Mouse (Mus musculus) MEL (cell line): Measurements from ENCODE around the gene Polr2j. TPM values are rescaled to one million over a fixed set of nuclear protein-coding genes. Genes with fewer than 3 reads are reported as not detected.

ENCODE experiments used
- DNase-seq: peaks from one replicate; pipeline ENCODE4 v3.0.0; 2011; ENCODE audit warnings: low read depth, low spot score
- H3K27ac ChIP-seq: 2 replicates; pipeline ENCODE4 v1.5.1; 2012; ENCODE audit warnings: low read depth, mild to moderate bottlenecking, control low read depth, low read length, moderate library complexity; ENCODE audit not compliant: control insufficient read depth
- H3K27me3 ChIP-seq, 2 experiments: fragments of 150-350 bp in 1 of 2; sonication (generic) in 1 of 2; 2 replicates each; pipeline ENCODE4 v1.6.1; 2012; ENCODE audit warnings: low read length in 2 of 2, mild to moderate bottlenecking in 2 of 2, improper control_type of control experiment in 1 of 2, moderate library complexity in 1 of 2; ENCODE audit not compliant: insufficient read depth in 2 of 2, control insufficient read depth in 1 of 2
- H3K36me3 ChIP-seq, 2 experiments: 2 replicates each; pipeline ENCODE4 v1.6.1; 2012 to 2014; ENCODE audit warnings: low read length in 2 of 2, improper control_type of control experiment in 1 of 2, inconsistent platforms in 1 of 2, mild to moderate bottlenecking in 1 of 2; ENCODE audit not compliant: insufficient read depth in 2 of 2, control insufficient read depth in 1 of 2
- H3K4me1 ChIP-seq, 2 experiments: fragments of 150-350 bp in 1 of 2; sonication (generic) in 1 of 2; 2 replicates each; pipeline ENCODE4 v1.6.1; 2012; ENCODE audit warnings: low read length in 2 of 2, improper control_type of control experiment in 1 of 2, mild to moderate bottlenecking in 1 of 2; ENCODE audit not compliant: insufficient read depth in 2 of 2, control insufficient read depth in 1 of 2
- H3K4me3 ChIP-seq, 2 experiments: fragments of 150-350 bp in 1 of 2; sonication (generic) in 1 of 2; 2 replicates each; pipeline ENCODE4 v1.5.1; 2012; ENCODE audit warnings: low read depth in 2 of 2, low read length in 2 of 2, mild to moderate bottlenecking in 2 of 2, moderate library complexity in 2 of 2, control low read depth in 1 of 2, improper control_type of control experiment in 1 of 2; ENCODE audit not compliant: control insufficient read depth in 1 of 2, insufficient read depth in 1 of 2
- H3K79me2 ChIP-seq: 2 replicates; pipeline ENCODE4 v1.6.1; 2012; ENCODE audit warnings: mild to moderate bottlenecking, low read length, moderate library complexity; ENCODE audit not compliant: control insufficient read depth, poor library complexity, insufficient read depth
- H3K9ac ChIP-seq: 2 replicates; pipeline ENCODE4 v1.6.1; 2012; ENCODE audit warnings: low read depth, mild to moderate bottlenecking, control low read depth, low read length, moderate library complexity; ENCODE audit not compliant: control insufficient read depth, poor library complexity, severe bottlenecking
- H3K9me3 ChIP-seq: fragments of 150-350 bp; sonication (generic); replicated peaks from 2 replicates; pipeline ENCODE4 v1.6.1; 2012; ENCODE audit warnings: mild to moderate bottlenecking, low read length, improper control_type of control experiment, moderate library complexity; ENCODE audit not compliant: insufficient read depth
- BHLHE40 ChIP-seq: IDR thresholded peaks from 2 replicates; pipeline ENCODE4 v1.6.1; 2012; ENCODE audit warnings: low read depth, mild to moderate bottlenecking, inconsistent platforms, low read length, improper control_type of control experiment, borderline replicate concordance
- CHD1 ChIP-seq: IDR thresholded peaks from 2 replicates; pipeline ENCODE4 v1.6.1; 2012; ENCODE audit warnings: low read depth, mild to moderate bottlenecking, inconsistent platforms, low read length, improper control_type of control experiment
- CHD2 ChIP-seq: IDR thresholded peaks from 2 replicates; pipeline ENCODE4 v1.6.1; 2011; ENCODE audit warnings: low read length, improper control_type of control experiment
- E2F4 ChIP-seq: IDR thresholded peaks from 2 replicates; pipeline ENCODE4 v1.6.1; 2011; ENCODE audit warnings: low read depth, low read length, improper control_type of control experiment, borderline replicate concordance
- ELF1 ChIP-seq: IDR thresholded peaks from 2 replicates; pipeline ENCODE4 v1.6.1; 2014; ENCODE audit warnings: low read depth, mild to moderate bottlenecking, inconsistent platforms, low read length, improper control_type of control experiment, moderate library complexity
- EP300 ChIP-seq, 2 experiments: IDR thresholded peaks; 2 replicates each; pipeline ENCODE4 v1.6.1; 2011; ENCODE audit warnings: improper control_type of control experiment in 2 of 2, low read length in 2 of 2, low read depth in 1 of 2, mild to moderate bottlenecking in 1 of 2
- ETS1 ChIP-seq: IDR thresholded peaks from 2 replicates; pipeline ENCODE4 v1.6.1; 2012; ENCODE audit warnings: low read depth, mild to moderate bottlenecking, inconsistent platforms, low read length, improper control_type of control experiment, moderate library complexity
- GABPA ChIP-seq: IDR thresholded peaks from 2 replicates; pipeline ENCODE4 v1.6.1; 2012; ENCODE audit warnings: low read depth, mild to moderate bottlenecking, inconsistent platforms, low read length, improper control_type of control experiment, moderate library complexity
- GATA1 ChIP-seq: IDR thresholded peaks from 2 replicates; pipeline ENCODE4 v1.6.1; 2011; ENCODE audit warnings: low read depth, low read length, improper control_type of control experiment
- HCFC1 ChIP-seq: IDR thresholded peaks from 2 replicates; pipeline ENCODE4 v1.6.1; 2012; ENCODE audit warnings: low read depth, mild to moderate bottlenecking, inconsistent platforms, low read length, improper control_type of control experiment, moderate library complexity
- JUND ChIP-seq: IDR thresholded peaks from 2 replicates; pipeline ENCODE4 v1.6.1; 2011; ENCODE audit warnings: low read depth, mild to moderate bottlenecking, improper control_type of control experiment, low read length
- KAT2A ChIP-seq: conservative IDR thresholded peaks from 2 replicates; pipeline ENCODE4 v1.6.1; 2012; ENCODE audit warnings: low read depth, low read length, improper control_type of control experiment, inconsistent platforms
- MAX ChIP-seq: IDR thresholded peaks from 2 replicates; pipeline ENCODE4 v1.6.1; 2011; ENCODE audit warnings: low read length, improper control_type of control experiment
- MAZ ChIP-seq: IDR thresholded peaks from 2 replicates; pipeline ENCODE4 v1.6.1; 2012; ENCODE audit warnings: low read depth, mild to moderate bottlenecking, inconsistent platforms, low read length, improper control_type of control experiment
- MEF2A ChIP-seq: IDR thresholded peaks from 2 replicates; pipeline ENCODE4 v1.6.1; 2014; ENCODE audit warnings: low read depth, mild to moderate bottlenecking, inconsistent platforms, low read length, improper control_type of control experiment; ENCODE audit not compliant: poor library complexity, insufficient replicate concordance, severe bottlenecking; ENCODE audit errors: extremely low read depth
- MXI1 ChIP-seq: IDR thresholded peaks from 2 replicates; pipeline ENCODE4 v1.6.1; 2011; ENCODE audit warnings: mild to moderate bottlenecking, low read depth, low read length, improper control_type of control experiment
- MYB ChIP-seq: IDR thresholded peaks from 2 replicates; pipeline ENCODE4 v1.6.1; 2011; ENCODE audit warnings: mild to moderate bottlenecking, low read depth, low read length, improper control_type of control experiment
- MYC ChIP-seq: IDR thresholded peaks from 2 replicates; pipeline ENCODE4 v1.6.1; 2011; ENCODE audit warnings: low read depth, mild to moderate bottlenecking, low read length, improper control_type of control experiment, moderate library complexity
- NELFE ChIP-seq: IDR thresholded peaks from 2 replicates; pipeline ENCODE4 v1.6.1; 2011; ENCODE audit warnings: low read depth, low read length, improper control_type of control experiment
- POLR2A ChIP-seq, 2 experiments: IDR thresholded peaks; 2 replicates each; pipeline ENCODE4 v1.6.1; 2011 to 2012; ENCODE audit warnings: low read length in 2 of 2, mild to moderate bottlenecking in 2 of 2, control low read depth in 1 of 2, improper control_type of control experiment in 1 of 2, low read depth in 1 of 2, moderate library complexity in 1 of 2; ENCODE audit not compliant: control insufficient read depth in 1 of 2, insufficient read depth in 1 of 2, poor library complexity in 1 of 2
- POLR2AphosphoS2 ChIP-seq: IDR thresholded peaks from 2 replicates; pipeline ENCODE4 v1.6.1; 2011; ENCODE audit warnings: low read length, improper control_type of control experiment
- RAD21 ChIP-seq: IDR thresholded peaks from 2 replicates; pipeline ENCODE4 v1.6.1; 2011; ENCODE audit warnings: mild to moderate bottlenecking, low read depth, low read length, improper control_type of control experiment
- RCOR1 ChIP-seq: IDR thresholded peaks from 2 replicates; pipeline ENCODE4 v1.6.1; 2012; ENCODE audit warnings: low read depth, mild to moderate bottlenecking, inconsistent platforms, low read length, improper control_type of control experiment
- SMC3 ChIP-seq: IDR thresholded peaks from 2 replicates; pipeline ENCODE4 v1.6.1; 2011; ENCODE audit warnings: low read depth, low read length, improper control_type of control experiment
- TAL1 ChIP-seq: IDR thresholded peaks from 2 replicates; pipeline ENCODE4 v1.6.1; 2012; ENCODE audit warnings: mild to moderate bottlenecking, inconsistent platforms, low read length, moderate library complexity, mixed read lengths
- TBP ChIP-seq: IDR thresholded peaks from 2 replicates; pipeline ENCODE4 v1.8.0; 2011; ENCODE audit warnings: low read depth, low read length, improper control_type of control experiment
- TCF12 ChIP-seq: IDR thresholded peaks from 2 replicates; pipeline ENCODE4 v1.6.1; 2014; ENCODE audit warnings: low read depth, mild to moderate bottlenecking, inconsistent platforms, low read length, improper control_type of control experiment, moderate library complexity
- UBTF ChIP-seq: IDR thresholded peaks from 2 replicates; pipeline ENCODE4 v1.6.1; 2012; ENCODE audit warnings: low read depth, mild to moderate bottlenecking, inconsistent platforms, low read length, improper control_type of control experiment, moderate library complexity, borderline replicate concordance; ENCODE audit not compliant: insufficient read depth
- USF1 ChIP-seq: IDR thresholded peaks from 2 replicates; pipeline ENCODE4 v1.6.1; 2014; ENCODE audit warnings: low read depth, mild to moderate bottlenecking, inconsistent platforms, low read length, improper control_type of control experiment, moderate library complexity
- USF2 ChIP-seq, 2 experiments: IDR thresholded peaks; 2 replicates each; pipeline ENCODE4 v1.6.1; 2011 to 2012; ENCODE audit warnings: improper control_type of control experiment in 2 of 2, low read length in 2 of 2, borderline replicate concordance in 1 of 2, inconsistent platforms in 1 of 2, low read depth in 1 of 2, mild to moderate bottlenecking in 1 of 2; ENCODE audit not compliant: insufficient read depth in 1 of 2
- ZC3H11A ChIP-seq: IDR thresholded peaks from 2 replicates; pipeline ENCODE4 v1.6.1; 2012; ENCODE audit warnings: low read depth, mild to moderate bottlenecking, inconsistent platforms, low read length, improper control_type of control experiment
- ZKSCAN1 ChIP-seq: IDR thresholded peaks from 2 replicates; pipeline ENCODE4 v1.6.1; 2012; ENCODE audit warnings: low read depth, mild to moderate bottlenecking, inconsistent platforms, low read length, improper control_type of control experiment, moderate library complexity
- ZMIZ1 ChIP-seq: IDR thresholded peaks from 2 replicates; pipeline ENCODE4 v1.6.1; 2012; ENCODE audit warnings: low read depth, mild to moderate bottlenecking, inconsistent platforms, low read length, improper control_type of control experiment, moderate library complexity
- ZNF384 ChIP-seq: IDR thresholded peaks from 2 replicates; pipeline ENCODE4 v1.6.1; 2012; ENCODE audit warnings: low read depth, mild to moderate bottlenecking, inconsistent platforms, low read length, improper control_type of control experiment
- polyA plus RNA-seq, 2 experiments: library from polyadenylated mRNA; stranded (reverse) in 1 of 2; unstranded in 1 of 2; fragments of >175 nt in 1 of 2; fragments of >200 nt in 1 of 2; gene quantifications; 2 replicates each; pipeline versions ENCODE4 v1.2.1 to v1.2.4; 2012; ENCODE audit warnings: low replicate concordance in 2 of 2, low read depth in 1 of 2; ENCODE audit not compliant: insufficient read length in 2 of 2, insufficient read depth in 1 of 2, missing spikeins in 1 of 2
- total RNA-seq: library from RNA; depleted of rRNA; stranded (reverse); fragments of 300-350 nt; gene quantifications from 2 replicates; pipeline ENCODE4 v1.2.3, GENCODE M21; 2012; rRNA removed

Gene Polr2j
- total RNA-seq (316 and 318 TPM in 2 replicates), polyA plus RNA-seq (100 to 1,000 TPM in 1 of 2 experiments, not detected in 1; 269 TPM)

DNA sequence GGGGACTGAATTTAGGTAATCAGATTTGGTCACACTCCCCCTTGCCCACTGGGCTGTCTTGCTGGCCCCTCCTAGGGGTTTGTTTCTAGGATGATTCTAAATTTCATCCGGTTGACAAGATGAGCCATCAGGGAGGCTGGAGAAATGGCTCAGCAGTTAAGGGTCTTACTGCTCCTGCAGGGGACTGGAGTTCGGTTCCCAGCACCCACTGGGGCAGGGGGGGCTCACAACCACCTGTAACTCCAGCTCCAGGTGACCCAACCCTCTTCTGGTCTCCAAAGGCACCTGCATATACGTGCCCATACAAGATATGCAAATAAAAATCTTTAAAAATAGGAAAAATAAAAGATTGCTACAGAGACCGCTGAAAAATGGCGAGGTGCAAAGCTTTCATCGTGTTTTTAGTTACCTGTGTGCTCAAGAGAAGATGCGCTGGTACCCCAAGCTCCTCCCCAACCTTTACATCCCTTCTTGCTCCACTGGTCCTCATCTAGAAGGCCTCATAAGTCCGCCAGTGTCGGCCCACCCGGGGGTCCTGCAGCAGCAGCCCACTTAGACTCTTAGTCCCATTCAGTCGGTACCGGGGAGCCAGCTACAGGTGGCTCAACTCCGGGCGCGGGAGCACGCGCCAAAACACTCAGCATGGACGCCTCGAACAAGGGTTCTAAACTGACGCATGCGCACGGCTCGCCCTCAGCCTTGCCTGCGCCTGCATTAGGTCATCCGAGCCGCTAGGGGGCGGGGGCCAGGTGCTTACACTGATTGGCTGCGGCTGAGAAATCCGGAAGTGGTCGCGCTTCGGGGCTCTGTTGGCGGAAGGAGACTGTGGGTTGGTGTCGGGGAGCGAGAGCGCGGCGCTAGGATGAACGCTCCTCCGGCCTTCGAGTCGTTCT lies at the start of gene Polr2j:
Gene Polr2j, plus strand, starts transcription at position 741 of the 893 bp plus-strand sequence.
- Histone ChIP-seq H3K27ac (peak within 1 kb of the TSS; percentile 67), H3K9me3 (no peaks in the 10 kb centered on the region), H3K79me2 (peaks cover 26% of the 10 kb centered on the region), H3K4me1 (peaks cover 0 to 15% of the 10 kb centered on the region in 2 experiments; a peak in 2 of 4 replicates), H3K36me3 (peaks cover 1 to 3% of the 10 kb centered on the region in 2 experiments; a peak in 2 of 4 replicates), H3K4me3 (peak within 1 kb of the TSS; percentile 77 to 84), H3K9ac (peak within 1 kb of the TSS; percentile 94), H3K27me3 (no peaks in the 10 kb centered on the region)
- peak; percentile 99 for DNase-seq
- TF ChIP-seq MYB (0 out of 2 replicates have a peak, but pooled peaks have one; percentile 35), UBTF (no peak), ELF1 (peak; percentile 97), ZC3H11A (no peak), ZNF384 (no peak), MAZ (peak; percentile 78; the same call in 1 of the 2 replicates), RAD21 (no peak), RCOR1 (no peak), GABPA (peak; percentile 92; the same call in 1 of the 2 replicates), ZKSCAN1 (no peak), MYC (peak; percentile 60; the same call in 1 of the 2 replicates), MEF2A (0 out of 2 replicates have a peak, but pooled peaks have one; percentile 45), ZMIZ1 (no peak), TBP (peak; percentile 86), NELFE (peak; percentile 97), ETS1 (0 out of 2 replicates have a peak, but pooled peaks have one; percentile 46), EP300 (IDR thresholded peaks at IDR 0.05; ENCODE audit: low read depth in 1 of 2, low read length in 2 of 2) (no peak), TCF12 (peak; percentile 79), KAT2A (peak; percentile 78; the same call in 1 of the 2 replicates), SMC3 (no peak), GATA1 (no peak), BHLHE40 (no peak), MXI1 (peak; percentile 84), JUND (no peak), TAL1 (no peak; the same call in 1 of the 2 replicates), USF2 (IDR thresholded peaks at IDR 0.05; ENCODE audit: borderline replicate concordance in 1 of 2, insufficient read depth in 1 of 2, low read depth in 1 of 2, low read length in 2 of 2) (no peak), HCFC1 (peak; percentile 98), USF1 (peak; percentile 52), CHD1 (no peak), POLR2AphosphoS2 (peak; percentile 96), E2F4 (peak; percentile 84; the same call in 1 of the 2 replicates), MAX (no peak), CHD2 (no peak), POLR2A (IDR thresholded peaks at IDR 0.05; ENCODE audit: control insufficient read depth in 1 of 2, insufficient read depth in 1 of 2, low read depth in 1 of 2, low read length in 2 of 2, poor library complexity in 1 of 2) (peak; percentile 84 to 94)
